16 mouse cellular contexts compared by ENCODE assay signal in the genomic region with DNA sequence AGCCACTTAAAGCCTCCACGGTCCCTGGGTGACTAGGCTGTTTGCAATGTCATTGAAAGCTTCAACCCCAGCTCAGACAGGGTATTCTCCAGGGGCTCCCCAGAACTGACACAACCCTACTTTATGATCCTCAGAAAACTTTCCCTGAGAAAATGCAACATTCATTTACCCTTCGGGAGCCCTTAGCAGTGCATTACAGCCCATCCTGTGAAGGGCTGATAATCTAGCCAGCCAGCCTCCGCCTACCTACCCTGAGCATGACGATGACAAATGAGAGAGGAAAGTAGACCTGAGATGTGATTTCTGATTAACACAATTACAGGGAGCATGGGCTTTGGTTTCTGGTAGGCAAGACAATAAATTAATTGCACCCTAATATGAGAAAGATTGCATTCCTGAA.
"Had no signal": no experiment of that assay in that cellular context is flagged by ENCODE, and none has a peak within 500 bp of the region (broad histone marks: within the 10 kb centered on the region; RNA-seq: fewer than 3 reads in every experiment).

No protein-coding gene starts in this region.

- H3K4me2 ChIP-seq: lung, embryonic 14.5 days; midbrain, embryonic 11.5 days; midbrain, embryonic 13.5 days; midbrain, embryonic 15.5 days had no signal

- DNase-seq: lung, adult 18-20 months; lung, embryonic 14.5 days; lung, postnatal 10 days; lung, postnatal 36 days; right cerebral cortex, postnatal 25 days; right cerebral cortex, postnatal 4 days; spleen, adult 18-20 months; thymus, adult 18-20 months; thymus, postnatal 14 days; thymus, postnatal 36 days had no signal

- H3K36me3 ChIP-seq: midbrain, embryonic 13.5 days; midbrain, embryonic 15.5 days had no signal

- H3K27me3 ChIP-seq: megakaryocyte, embryonic 14.5 days; midbrain, embryonic 13.5 days; midbrain, embryonic 15.5 days had no signal

- H3K9me3 ChIP-seq: midbrain, embryonic 13.5 days; midbrain, embryonic 15.5 days had no signal

- ATAC-seq: midbrain, embryonic 13.5 days; midbrain, embryonic 15.5 days had no signal

- H3K27ac ChIP-seq: liver, embryonic 14.5 days; macrophage; midbrain, embryonic 13.5 days; midbrain, embryonic 15.5 days had no signal

- H3K4me1 ChIP-seq: midbrain, embryonic 13.5 days; midbrain, embryonic 15.5 days had no signal

- H3K4me3 ChIP-seq: megakaryocyte, embryonic 14.5 days; midbrain, embryonic 13.5 days; midbrain, embryonic 15.5 days had no signal

- H3K9ac ChIP-seq: liver, embryonic 14.5 days; lung, embryonic 14.5 days; midbrain, embryonic 13.5 days; midbrain, embryonic 15.5 days had no signal
